Mouse (Mus musculus): ENCODE measurements around the gene Lpcat4. TPM values are rescaled to one million over a fixed set of nuclear protein-coding genes. Genes with fewer than 3 reads are reported as not detected.

The Lpcat4 gene
- polyA plus RNA-seq, 1 experiment from 2014 or later: 39.7 TPM

GRCm38 (mm10) chr2:112249780-112250453 lies 10.6 kb downstream of the Lpcat4 start:
- Histone ChIP-seq H3K4me1 (ENCODE audit: control insufficient read depth, insufficient read depth, low read length) (peaks cover 7% of the 10 kb centered on the region; the same call in 1 of the 2 replicates), H3K27ac (ENCODE audit: low read length) (no peak overlapping the region), H3K4me2 (ENCODE audit: low read depth, low read length) (no peak overlapping the region), H3K4me3 (replicated peaks; ENCODE audit: low read length) (no peak overlapping the region), H3K36me3 (ENCODE audit: control insufficient read depth, insufficient read depth, low read length) (no peaks in the 10 kb centered on the region), H3K9ac (ENCODE audit: low read length) (no peak overlapping the region), H3K9me3 (replicated peaks; ENCODE audit: control insufficient read depth, low read length) (no peaks in the 10 kb centered on the region), H3K27me3 (ENCODE audit: control insufficient read depth, insufficient read depth, low read length) (no peaks in the 10 kb centered on the region)
- no peak for ATAC-seq (ENCODE audit: insufficient read depth, low FRiP score)
- WGBS: 87% methylated on average over 10 of the region's 10 CpGs

- H3K4me3 ChIP-seq (replicated peaks; ENCODE audit: low read length): no peak overlapping the region
- H3K4me1 ChIP-seq (ENCODE audit: control insufficient read depth, insufficient read depth, low read length): 0 out of 2 replicates have a peak, but pooled peaks cover 4% of the 10 kb centered on the region
- H3K27me3 ChIP-seq (ENCODE audit: control insufficient read depth, insufficient read depth, low read length): no peaks in the 10 kb centered on the region
- H3K27ac ChIP-seq (ENCODE audit: low read length): no peak overlapping the region
- 51% methylated on average over 7 of the region's 7 CpGs for WGBS
- no peak overlapping the region for H3K4me2 ChIP-seq (ENCODE audit: low read depth, low read length)
- H3K36me3 ChIP-seq (ENCODE audit: control insufficient read depth, insufficient read depth, low read length): no peaks in the 10 kb centered on the region
- peak; percentile 34; the same call in 1 of the 2 replicates for ATAC-seq (ENCODE audit: insufficient read depth, low FRiP score)
- no peaks in the 10 kb centered on the region for H3K9me3 ChIP-seq (replicated peaks; ENCODE audit: control insufficient read depth, low read length)
- no peak overlapping the region for H3K9ac ChIP-seq (ENCODE audit: low read length)
Measured at GRCm38 (mm10) chr2:112254675-112255515, 15.6 kb downstream of the Lpcat4 start.

- Histone ChIP-seq H3K4me2 (ENCODE audit: low read depth, low read length) (no peak within 1 kb of the TSS), H3K4me3 (replicated peaks; ENCODE audit: low read length) (no peak within 1 kb of the TSS), H3K9me3 (replicated peaks; ENCODE audit: control insufficient read depth, low read length) (no peaks in the 10 kb centered on the region), H3K4me1 (ENCODE audit: control insufficient read depth, insufficient read depth, low read length) (peaks cover 13% of the 10 kb centered on the region), H3K36me3 (ENCODE audit: control insufficient read depth, insufficient read depth, low read length) (no peaks in the 10 kb centered on the region), H3K27ac (ENCODE audit: low read length) (no peak within 1 kb of the TSS), H3K9ac (ENCODE audit: low read length) (no peak within 1 kb of the TSS), H3K27me3 (ENCODE audit: control insufficient read depth, insufficient read depth, low read length) (no peaks in the 10 kb centered on the region)
- no peak for ATAC-seq (ENCODE audit: insufficient read depth, low FRiP score)
- WGBS: 70% methylated on average over 10 of the region's 10 CpGs
Measured at GRCm38 (mm10) chr2:112259241-112259962, 20.1 kb downstream of the Lpcat4 start, which contains the start of gene Nutm1. Gene Nutm1 (minus strand): TSS chr2:112259291.

- Histone ChIP-seq H3K4me3 (replicated peaks; ENCODE audit: low read length) (peak within 1 kb of the TSS; percentile 65), H3K4me1 (ENCODE audit: control insufficient read depth, insufficient read depth, low read length) (peaks cover 21% of the 10 kb centered on the region), H3K9me3 (replicated peaks; ENCODE audit: control insufficient read depth, low read length) (no peaks in the 10 kb centered on the region), H3K4me2 (ENCODE audit: low read depth, low read length) (peak within 1 kb of the TSS; percentile 65), H3K9ac (ENCODE audit: low read length) (peak within 1 kb of the TSS; percentile 68), H3K27ac (ENCODE audit: low read length) (peak within 1 kb of the TSS; percentile 54), H3K27me3 (ENCODE audit: control insufficient read depth, insufficient read depth, low read length) (no peaks in the 10 kb centered on the region), H3K36me3 (ENCODE audit: control insufficient read depth, insufficient read depth, low read length) (no peaks in the 10 kb centered on the region)
- under 1% methylated on average over 36 of the region's 36 CpGs for WGBS
- ATAC-seq (ENCODE audit: insufficient read depth, low FRiP score): peak; percentile 54; the same call in 1 of the 2 replicates
Measured at GRCm38 (mm10) chr2:112261748-112262653, 22.7 kb downstream of the Lpcat4 start, which contains the start of gene Nop10. Gene Nop10 (plus strand): TSS chr2:112261926.

- WGBS: 34% methylated on average over 4 of the region's 4 CpGs
- Histone ChIP-seq H3K9ac (ENCODE audit: low read length) (peak overlapping the region; percentile 68), H3K9me3 (replicated peaks; ENCODE audit: control insufficient read depth, low read length) (no peaks in the 10 kb centered on the region), H3K27me3 (ENCODE audit: control insufficient read depth, insufficient read depth, low read length) (no peaks in the 10 kb centered on the region), H3K27ac (ENCODE audit: low read length) (no peak overlapping the region), H3K4me1 (ENCODE audit: control insufficient read depth, insufficient read depth, low read length) (peaks cover 26% of the 10 kb centered on the region), H3K36me3 (ENCODE audit: control insufficient read depth, insufficient read depth, low read length) (no peaks in the 10 kb centered on the region), H3K4me2 (ENCODE audit: low read depth, low read length) (peak overlapping the region; percentile 65), H3K4me3 (replicated peaks; ENCODE audit: low read length) (peak overlapping the region; percentile 65)
- no peak for ATAC-seq (ENCODE audit: insufficient read depth, low FRiP score)
Measured at GRCm38 (mm10) chr2:112262779-112263295, 23.6 kb downstream of the Lpcat4 start.

- Histone ChIP-seq H3K27me3 (ENCODE audit: control insufficient read depth, insufficient read depth, low read length) (no peaks in the 10 kb centered on the region), H3K4me1 (ENCODE audit: control insufficient read depth, insufficient read depth, low read length) (peaks cover 27% of the 10 kb centered on the region), H3K27ac (ENCODE audit: low read length) (no peak overlapping the region), H3K36me3 (ENCODE audit: control insufficient read depth, insufficient read depth, low read length) (no peaks in the 10 kb centered on the region), H3K4me2 (ENCODE audit: low read depth, low read length) (no peak overlapping the region), H3K9ac (ENCODE audit: low read length) (no peak overlapping the region), H3K9me3 (replicated peaks; ENCODE audit: control insufficient read depth, low read length) (no peaks in the 10 kb centered on the region), H3K4me3 (replicated peaks; ENCODE audit: low read length) (no peak overlapping the region)
- WGBS: 76% methylated on average over 4 of the region's 4 CpGs
- no peak for ATAC-seq (ENCODE audit: insufficient read depth, low FRiP score)
Measured at GRCm38 (mm10) chr2:112264364-112264763, 25.1 kb downstream of the Lpcat4 start.

- Histone ChIP-seq H3K27ac (ENCODE audit: low read length) (peak within 1 kb of the TSS; percentile 86), H3K4me1 (ENCODE audit: control insufficient read depth, insufficient read depth, low read length) (peaks cover 27% of the 10 kb centered on the region), H3K27me3 (ENCODE audit: control insufficient read depth, insufficient read depth, low read length) (no peaks in the 10 kb centered on the region), H3K4me2 (ENCODE audit: low read depth, low read length) (peak within 1 kb of the TSS; percentile 89), H3K9ac (ENCODE audit: low read length) (peak within 1 kb of the TSS; percentile 84), H3K4me3 (replicated peaks; ENCODE audit: low read length) (peak within 1 kb of the TSS; percentile 72), H3K36me3 (ENCODE audit: control insufficient read depth, insufficient read depth, low read length) (no peaks in the 10 kb centered on the region), H3K9me3 (replicated peaks; ENCODE audit: control insufficient read depth, low read length) (no peaks in the 10 kb centered on the region)
- peak; percentile 95 for ATAC-seq (ENCODE audit: insufficient read depth, low FRiP score)
- under 1% methylated on average over 84 of the region's 85 CpGs for WGBS
Measured at GRCm38 (mm10) chr2:112265448-112266241, 26.4 kb downstream of the Lpcat4 start, which contains the start of gene Slc12a6. Gene Slc12a6 (plus strand): TSS chr2:112265825.

Data from stomach, embryonic 16.5 days (tissue).